Mouse (Mus musculus): ENCODE results near the gene Taar7b. TPM values are rescaled to one million over a fixed set of nuclear protein-coding genes. Genes with fewer than 3 reads are reported as not detected.
A peak's percentile ranks its signal among the peaks of the same experiment; 100 is the strongest.

Taar7b gene
- polyA plus RNA-seq, 1 experiment from 2014 or later: not detected

DNA sequence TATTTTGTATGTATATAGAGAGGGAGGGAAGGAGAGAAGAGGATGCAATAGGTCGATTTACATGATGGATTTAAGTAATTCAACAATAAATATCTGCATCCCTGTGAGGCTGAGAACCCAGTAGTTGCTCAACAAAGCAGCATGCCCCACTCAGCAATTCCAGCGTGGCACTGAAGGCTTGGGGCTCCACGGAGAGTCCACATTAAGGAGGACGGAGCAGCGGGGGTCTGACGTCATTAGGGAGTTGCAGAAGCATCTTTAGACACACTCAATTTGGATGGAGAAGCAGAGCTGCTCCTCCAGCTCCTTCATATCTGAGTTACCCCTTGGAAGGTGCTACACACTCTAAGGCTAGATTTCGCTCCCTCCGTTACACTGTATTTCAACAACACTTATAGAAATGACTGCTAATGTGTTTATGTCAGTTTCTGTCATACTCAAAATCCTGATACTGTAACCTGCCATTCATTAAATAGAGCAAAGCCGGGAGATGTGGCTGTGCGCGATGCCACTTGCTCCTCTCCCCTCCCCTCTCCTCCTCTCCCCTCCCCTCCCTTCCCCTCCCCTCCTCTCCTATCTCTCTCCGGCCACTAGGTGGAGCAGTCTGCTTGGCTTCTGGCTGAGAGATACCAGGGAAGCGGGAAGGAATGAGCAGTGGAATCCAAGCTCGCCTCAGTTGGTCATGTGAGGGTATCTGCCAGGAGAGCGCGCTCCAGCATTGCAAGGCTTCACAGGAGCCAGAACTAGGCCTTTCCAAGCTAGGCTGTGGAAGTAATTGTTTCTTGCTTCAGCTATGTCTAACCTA lies 20.6 kb upstream of the Taar7b start:
- no peak overlapping the region for H3K9ac ChIP-seq (ENCODE audit: low read length)
- WGBS: 43% methylated on average over 16 of the region's 16 CpGs
- no peak overlapping the region for H3K27ac ChIP-seq (ENCODE audit: low read depth, low read length)
- ATAC-seq (replicated peaks; ENCODE audit: low FRiP score) (peak; percentile 76), DNase-seq (ENCODE audit: low spot score) (peak; percentile 81)
- H3K4me2 ChIP-seq (ENCODE audit: low read depth, low read length, severe bottlenecking): no peak overlapping the region
- no peaks in the 10 kb centered on the region for H3K36me3 ChIP-seq (ENCODE audit: control insufficient read depth, insufficient read depth, low read length)
- H3K4me3 ChIP-seq (ENCODE audit: low read depth, low read length): no peak overlapping the region
- H3K4me1 ChIP-seq (replicated peaks; ENCODE audit: control insufficient read depth, insufficient read depth, low read length): no peaks in the 10 kb centered on the region
- H3K9me3 ChIP-seq (ENCODE audit: control insufficient read depth, low read length): no peaks in the 10 kb centered on the region
- H3K27me3 ChIP-seq (ENCODE audit: control insufficient read depth, insufficient read depth, low read length): no peaks in the 10 kb centered on the region

DNA sequence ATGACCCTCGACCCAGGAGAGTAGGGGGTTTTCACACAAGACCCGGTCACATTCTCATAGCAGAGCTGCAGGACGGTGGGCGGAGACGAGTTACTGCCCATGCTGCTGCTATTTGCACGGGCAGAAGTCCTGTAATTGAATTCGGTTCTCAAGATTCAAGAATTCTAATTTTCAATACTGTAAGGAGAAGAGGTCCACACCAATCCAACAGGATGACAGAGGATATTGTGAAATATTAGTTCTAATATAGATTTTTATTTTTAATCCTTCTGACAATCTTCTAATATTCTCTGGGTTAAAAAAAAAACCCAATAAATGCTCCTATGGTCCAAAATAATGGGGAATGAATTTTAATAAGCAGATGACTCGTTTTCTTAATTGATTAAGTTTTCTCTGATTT lies 14.2 kb upstream of the Taar7b start, which contains the start of gene Taar6:
Taar6 (minus strand) TSS at position 101 of the 400 bp plus-strand sequence.
- no peaks in the 10 kb centered on the region for H3K4me1 ChIP-seq (replicated peaks; ENCODE audit: control insufficient read depth, insufficient read depth, low read length)
- H3K27ac ChIP-seq (ENCODE audit: low read depth, low read length): no peak within 1 kb of the TSS
- 75% methylated on average over 8 of the region's 8 CpGs for WGBS
- H3K4me2 ChIP-seq (ENCODE audit: low read depth, low read length, severe bottlenecking): no peak within 1 kb of the TSS
- H3K27me3 ChIP-seq (ENCODE audit: control insufficient read depth, insufficient read depth, low read length): no peaks in the 10 kb centered on the region
- H3K9ac ChIP-seq (ENCODE audit: low read length): no peak within 1 kb of the TSS
- no peaks in the 10 kb centered on the region for H3K9me3 ChIP-seq (ENCODE audit: control insufficient read depth, low read length)
- DNase-seq (ENCODE audit: low spot score) (no peak), ATAC-seq (replicated peaks; ENCODE audit: low FRiP score) (no peak)
- H3K4me3 ChIP-seq (ENCODE audit: low read depth, low read length): no peak within 1 kb of the TSS
- no peaks in the 10 kb centered on the region for H3K36me3 ChIP-seq (ENCODE audit: control insufficient read depth, insufficient read depth, low read length)

DNA sequence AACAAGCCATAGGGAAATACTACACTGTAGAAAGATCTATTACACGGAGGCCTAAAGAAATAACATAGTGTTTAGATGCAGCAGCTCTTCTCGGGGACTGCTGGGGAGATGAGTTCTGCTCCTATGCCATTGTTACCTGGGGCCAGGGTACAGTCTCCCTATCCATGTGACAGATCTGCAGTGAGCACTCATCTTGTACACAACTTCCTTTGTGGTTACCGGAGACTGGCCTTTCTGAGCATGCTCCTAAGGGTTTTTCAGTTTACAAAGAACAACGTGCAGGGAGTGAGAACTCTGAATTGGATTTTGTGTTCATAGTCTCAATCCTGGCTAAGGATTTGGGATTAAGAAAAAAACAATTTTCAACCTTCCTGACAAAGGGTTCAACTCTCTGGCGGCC lies 13.3 kb upstream of the Taar7b start:
- Histone ChIP-seq H3K4me2 (ENCODE audit: low read depth, low read length, severe bottlenecking) (no peak overlapping the region), H3K9me3 (ENCODE audit: control insufficient read depth, low read length) (no peaks in the 10 kb centered on the region), H3K9ac (ENCODE audit: low read length) (no peak overlapping the region), H3K27me3 (ENCODE audit: control insufficient read depth, insufficient read depth, low read length) (no peaks in the 10 kb centered on the region), H3K36me3 (ENCODE audit: control insufficient read depth, insufficient read depth, low read length) (no peaks in the 10 kb centered on the region), H3K4me1 (replicated peaks; ENCODE audit: control insufficient read depth, insufficient read depth, low read length) (no peaks in the 10 kb centered on the region), H3K27ac (ENCODE audit: low read depth, low read length) (no peak overlapping the region), H3K4me3 (ENCODE audit: low read depth, low read length) (no peak overlapping the region)
- WGBS: 82% methylated on average over 5 of the region's 5 CpGs
- no peak for DNase-seq (ENCODE audit: low spot score)
- no peak for ATAC-seq (replicated peaks; ENCODE audit: low FRiP score)

DNA sequence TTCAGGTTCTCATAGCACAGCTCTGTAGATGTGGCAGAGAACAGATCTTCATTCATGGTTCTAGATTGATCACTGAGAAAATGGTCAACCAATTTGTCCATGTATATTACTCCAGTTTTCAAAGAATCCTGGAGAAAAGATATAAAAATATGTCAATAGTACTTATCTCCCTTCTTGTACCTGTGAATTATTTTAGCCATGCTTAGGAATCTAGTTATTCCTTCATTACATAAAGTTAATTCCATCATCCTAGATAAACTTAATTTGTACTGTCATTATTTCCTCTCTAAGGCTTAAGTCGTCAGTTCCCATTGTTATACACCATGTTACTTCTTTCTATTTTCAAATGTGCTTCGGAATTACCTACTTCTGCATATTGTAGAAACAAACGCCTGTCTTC lies 6.4 kb upstream of the Taar7b start, which contains the start of gene Taar7a:
Taar7a (minus strand) TSS at position 101 of the 400 bp plus-strand sequence.
- 90% methylated on average over 3 of the region's 3 CpGs for WGBS
- H3K36me3 ChIP-seq (ENCODE audit: control insufficient read depth, insufficient read depth, low read length): no peaks in the 10 kb centered on the region
- H3K27me3 ChIP-seq (ENCODE audit: control insufficient read depth, insufficient read depth, low read length): no peaks in the 10 kb centered on the region
- no peak within 1 kb of the TSS for H3K9ac ChIP-seq (ENCODE audit: low read length)
- no peak for ATAC-seq (replicated peaks; ENCODE audit: low FRiP score)
- H3K9me3 ChIP-seq (ENCODE audit: control insufficient read depth, low read length): no peaks in the 10 kb centered on the region
- H3K4me2 ChIP-seq (ENCODE audit: low read depth, low read length, severe bottlenecking): no peak within 1 kb of the TSS
- H3K4me3 ChIP-seq (ENCODE audit: low read depth, low read length): no peak within 1 kb of the TSS
- H3K4me1 ChIP-seq (replicated peaks; ENCODE audit: control insufficient read depth, insufficient read depth, low read length): no peaks in the 10 kb centered on the region
- DNase-seq (ENCODE audit: low spot score): no peak
- H3K27ac ChIP-seq (ENCODE audit: low read depth, low read length): no peak within 1 kb of the TSS

DNA sequence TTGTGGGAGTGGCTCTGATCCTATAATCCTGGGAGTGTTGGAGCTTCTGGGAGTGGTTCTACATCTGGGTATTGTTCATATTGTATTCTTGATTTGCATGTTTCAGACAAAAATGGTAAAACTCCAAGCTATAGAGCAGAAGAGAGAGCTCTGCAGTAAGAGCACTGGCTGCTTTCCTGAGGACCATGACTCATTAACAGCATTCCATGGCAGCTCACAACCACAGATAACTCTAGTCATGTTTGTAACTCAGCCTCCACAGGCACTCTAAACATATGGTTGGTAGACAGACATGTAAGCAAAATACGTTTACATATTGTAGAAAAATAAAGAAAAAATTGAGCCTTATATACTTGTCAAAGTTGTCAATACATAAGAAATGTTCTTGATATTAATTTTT lies 6.7 kb downstream of the Taar7b start:
- DNase-seq (ENCODE audit: low spot score) (no peak), ATAC-seq (replicated peaks; ENCODE audit: low FRiP score) (no peak)
- no peaks in the 10 kb centered on the region for H3K9me3 ChIP-seq (ENCODE audit: control insufficient read depth, low read length)
- no peak overlapping the region for H3K4me2 ChIP-seq (ENCODE audit: low read depth, low read length, severe bottlenecking)
- H3K27ac ChIP-seq (ENCODE audit: low read depth, low read length): no peak overlapping the region
- H3K4me3 ChIP-seq (ENCODE audit: low read depth, low read length): no peak overlapping the region
- no peaks in the 10 kb centered on the region for H3K27me3 ChIP-seq (ENCODE audit: control insufficient read depth, insufficient read depth, low read length)
- WGBS: 87% methylated on average over 1 of the region's 1 CpGs
- no peaks in the 10 kb centered on the region for H3K36me3 ChIP-seq (ENCODE audit: control insufficient read depth, insufficient read depth, low read length)
- H3K4me1 ChIP-seq (replicated peaks; ENCODE audit: control insufficient read depth, insufficient read depth, low read length): no peaks in the 10 kb centered on the region
- H3K9ac ChIP-seq (ENCODE audit: low read length): no peak overlapping the region

DNA sequence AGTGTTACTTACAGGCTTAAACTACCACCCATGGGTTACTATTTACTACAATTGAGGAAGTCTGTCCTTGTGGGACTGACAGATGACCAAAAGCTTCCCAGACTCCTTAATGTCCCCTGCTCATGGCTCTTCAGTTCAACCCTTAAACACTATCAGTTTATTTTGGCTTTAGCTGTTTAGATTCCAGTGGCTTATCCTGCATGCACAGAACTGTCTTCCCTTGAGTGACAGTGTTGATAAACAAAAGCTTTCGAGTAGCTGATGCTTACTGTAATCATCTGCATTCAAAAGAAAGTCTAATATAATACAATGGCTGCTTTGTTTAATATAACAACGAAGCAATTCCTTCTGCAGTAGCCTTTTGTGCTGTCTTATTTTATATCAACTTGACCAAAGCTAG lies 7.3 kb downstream of the Taar7b start:
- Histone ChIP-seq H3K27ac (ENCODE audit: low read depth, low read length) (no peak overlapping the region), H3K9ac (ENCODE audit: low read length) (no peak overlapping the region), H3K9me3 (ENCODE audit: control insufficient read depth, low read length) (no peaks in the 10 kb centered on the region), H3K36me3 (ENCODE audit: control insufficient read depth, insufficient read depth, low read length) (no peaks in the 10 kb centered on the region), H3K4me2 (ENCODE audit: low read depth, low read length, severe bottlenecking) (no peak overlapping the region), H3K4me3 (ENCODE audit: low read depth, low read length) (no peak overlapping the region), H3K4me1 (replicated peaks; ENCODE audit: control insufficient read depth, insufficient read depth, low read length) (no peaks in the 10 kb centered on the region), H3K27me3 (ENCODE audit: control insufficient read depth, insufficient read depth, low read length) (no peaks in the 10 kb centered on the region)
- no peak for DNase-seq (ENCODE audit: low spot score)
- ATAC-seq (replicated peaks; ENCODE audit: low FRiP score): no peak
- 79% methylated on average over 2 of the region's 2 CpGs for WGBS

DNA sequence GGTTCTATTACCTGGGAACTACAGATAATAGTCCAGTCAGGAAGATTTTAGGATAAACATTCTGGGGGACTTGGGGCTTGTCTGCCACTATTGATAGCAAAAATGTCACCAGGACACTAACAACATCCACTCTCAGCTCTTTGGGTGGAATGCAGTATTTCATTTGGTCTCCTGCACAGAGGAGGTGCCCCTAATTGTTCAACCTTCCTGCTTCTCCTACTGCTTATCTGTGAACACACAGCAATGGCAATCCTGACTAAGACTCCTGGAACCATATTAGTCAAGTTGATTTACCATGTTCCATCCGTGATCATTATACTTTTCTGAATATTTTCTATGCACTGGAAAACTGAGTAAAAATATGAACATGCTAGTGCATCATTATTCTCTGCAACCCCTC lies 8.4 kb downstream of the Taar7b start:
- DNase-seq (ENCODE audit: low spot score) (no peak), ATAC-seq (replicated peaks; ENCODE audit: low FRiP score) (no peak)
- H3K9ac ChIP-seq (ENCODE audit: low read length): no peak overlapping the region
- H3K4me2 ChIP-seq (ENCODE audit: low read depth, low read length, severe bottlenecking): no peak overlapping the region
- H3K27me3 ChIP-seq (ENCODE audit: control insufficient read depth, insufficient read depth, low read length): no peaks in the 10 kb centered on the region
- H3K4me3 ChIP-seq (ENCODE audit: low read depth, low read length): no peak overlapping the region
- H3K4me1 ChIP-seq (replicated peaks; ENCODE audit: control insufficient read depth, insufficient read depth, low read length): no peaks in the 10 kb centered on the region
- H3K36me3 ChIP-seq (ENCODE audit: control insufficient read depth, insufficient read depth, low read length): no peaks in the 10 kb centered on the region
- no peak overlapping the region for H3K27ac ChIP-seq (ENCODE audit: low read depth, low read length)
- 97% methylated on average over 1 of the region's 1 CpGs for WGBS
- H3K9me3 ChIP-seq (ENCODE audit: control insufficient read depth, low read length): no peaks in the 10 kb centered on the region

DNA sequence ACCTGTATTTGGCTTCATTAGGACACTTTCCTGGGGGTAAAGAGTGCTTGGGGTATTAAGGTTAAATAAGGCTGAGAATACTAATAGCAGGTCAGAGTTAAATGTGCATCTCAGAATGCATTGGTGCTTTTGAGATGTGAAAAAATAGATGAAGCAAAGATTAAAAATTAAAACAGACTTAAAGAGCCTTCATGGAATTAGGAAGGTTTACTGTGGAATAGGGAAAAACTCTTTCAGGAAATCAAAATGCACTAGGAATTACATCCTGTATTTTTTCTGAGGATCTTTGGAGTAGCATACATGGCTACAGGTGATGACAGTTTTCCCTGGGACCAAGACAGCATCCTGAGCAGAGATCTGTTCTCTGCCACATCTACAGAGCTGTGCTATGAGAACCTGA lies 27.2 kb downstream of the Taar7b start, which contains the start of gene Taar7d:
Taar7d (plus strand) TSS at position 301 of the 400 bp plus-strand sequence.
- ATAC-seq (replicated peaks; ENCODE audit: low FRiP score): no peak
- Histone ChIP-seq H3K9ac (ENCODE audit: low read length) (no peak within 1 kb of the TSS), H3K4me2 (ENCODE audit: low read depth, low read length, severe bottlenecking) (no peak within 1 kb of the TSS), H3K27ac (ENCODE audit: low read depth, low read length) (no peak within 1 kb of the TSS), H3K9me3 (ENCODE audit: control insufficient read depth, low read length) (no peaks in the 10 kb centered on the region), H3K27me3 (ENCODE audit: control insufficient read depth, insufficient read depth, low read length) (no peaks in the 10 kb centered on the region), H3K36me3 (ENCODE audit: control insufficient read depth, insufficient read depth, low read length) (no peaks in the 10 kb centered on the region), H3K4me3 (ENCODE audit: low read depth, low read length) (no peak within 1 kb of the TSS), H3K4me1 (replicated peaks; ENCODE audit: control insufficient read depth, insufficient read depth, low read length) (no peaks in the 10 kb centered on the region)
- DNase-seq (ENCODE audit: low spot score): no peak

DNA sequence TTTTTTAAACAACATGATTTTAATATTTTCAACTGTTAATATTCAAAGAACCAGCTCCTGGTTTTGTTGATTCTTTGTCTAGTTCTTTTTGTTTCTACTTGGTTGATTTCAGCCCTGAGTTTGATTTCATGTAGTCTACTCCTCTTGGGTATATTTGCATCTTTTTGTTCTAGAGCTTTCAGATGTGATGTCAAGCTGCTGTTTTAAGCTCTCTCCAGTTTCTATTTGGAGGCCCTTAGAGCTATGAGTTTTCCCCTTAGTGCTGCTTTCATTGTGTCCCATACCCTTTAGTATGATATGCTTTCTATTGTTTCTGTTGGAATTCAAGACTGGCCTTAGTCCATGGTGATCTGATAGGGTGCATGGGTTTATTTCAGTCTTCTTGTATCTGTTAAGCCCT lies 31.6 kb downstream of the Taar7b start:
- H3K4me3 ChIP-seq (ENCODE audit: low read depth, low read length): no peak overlapping the region
- H3K4me1 ChIP-seq (replicated peaks; ENCODE audit: control insufficient read depth, insufficient read depth, low read length): no peaks in the 10 kb centered on the region
- no peaks in the 10 kb centered on the region for H3K9me3 ChIP-seq (ENCODE audit: control insufficient read depth, low read length)
- no peak overlapping the region for H3K4me2 ChIP-seq (ENCODE audit: low read depth, low read length, severe bottlenecking)
- no peaks in the 10 kb centered on the region for H3K36me3 ChIP-seq (ENCODE audit: control insufficient read depth, insufficient read depth, low read length)
- ATAC-seq (replicated peaks; ENCODE audit: low FRiP score): no peak
- no peak overlapping the region for H3K9ac ChIP-seq (ENCODE audit: low read length)
- no peak overlapping the region for H3K27ac ChIP-seq (ENCODE audit: low read depth, low read length)
- no peak for DNase-seq (ENCODE audit: low spot score)
- no peaks in the 10 kb centered on the region for H3K27me3 ChIP-seq (ENCODE audit: control insufficient read depth, insufficient read depth, low read length)

Data from forebrain, embryonic 11.5 days (tissue).